Mouse (Mus musculus) kidney, postnatal 0 days (tissue): ENCODE measurements at regions not wholly inside any gene's neighbourhood (a gene's known extent, or its start where the extent isn't known, plus 50 kb on each side); places are given as distances from the start of the nearest gene placed in this dataset.

Experiments
- ATAC-seq: fragments of 200-750 bp; cut with Nextera tagmentation; replicated peaks from 2 replicates; pipeline ENCODE4 v1.8.0; 2017; ENCODE audit warnings: low read depth, moderate number of reproducible peaks, moderate TSS enrichment, moderate library complexity; ENCODE audit not compliant: low FRiP score
- DNase-seq: peaks from one replicate; pipeline ENCODE4 v3.0.0-alpha.2; 2016; ENCODE audit warnings: low spot score
- H3K27ac ChIP-seq: fragments of 300-500 bp; sonication (generic); 2 replicates; pipeline ENCODE4 v1.5.1; 2014; ENCODE audit warnings: mild to moderate bottlenecking
- H3K27me3 ChIP-seq: fragments of 300-500 bp; sonication (generic); 2 replicates; pipeline ENCODE4 v1.6.1; 2014; ENCODE audit warnings: low read length, mixed read lengths; ENCODE audit not compliant: insufficient read depth
- H3K36me3 ChIP-seq: fragments of 300-500 bp; sonication (generic); 2 replicates; pipeline ENCODE4 v1.6.1; 2014; ENCODE audit warnings: low read length, mixed read lengths; ENCODE audit not compliant: insufficient read depth
- H3K4me1 ChIP-seq: fragments of 300-500 bp; sonication (generic); replicated peaks from 2 replicates; pipeline ENCODE4 v1.6.1; 2014; ENCODE audit warnings: antibody characterized with exemption, low read length, mixed read lengths; ENCODE audit not compliant: insufficient read depth
- H3K4me2 ChIP-seq: fragments of 300-500 bp; sonication (generic); 2 replicates; pipeline ENCODE4 v1.6.1; 2014; ENCODE audit warnings: mild to moderate bottlenecking, low read length, moderate library complexity, mixed read lengths
- H3K4me3 ChIP-seq: fragments of 300-500 bp; sonication (generic); replicated peaks from 2 replicates; pipeline ENCODE4 v1.5.1; 2014; ENCODE audit warnings: low read depth, low read length
- H3K9ac ChIP-seq: fragments of 300-500 bp; sonication (generic); 2 replicates; pipeline ENCODE4 v1.6.1; 2014; ENCODE audit warnings: low read depth, low read length
- H3K9me3 ChIP-seq: fragments of 300-500 bp; sonication (generic); replicated peaks from 2 replicates; pipeline ENCODE4 v1.6.1; 2016; ENCODE audit warnings: low read length, inconsistent platforms, mixed read lengths
- CTCF ChIP-seq: IDR thresholded peaks from 2 replicates; pipeline ENCODE4 v1.5.1; 2016; ENCODE audit warnings: antibody characterized with exemption, low read depth, mild to moderate bottlenecking, moderate library complexity
- WGBS: fragments of 180-500 bp; shearing (Covaris S2); extraction: QIAGEN DNeasy Blood & Tissue Kit; methylation state at CpG from one replicate; pipeline ENCODE4 v1.1.7; 2014; 5-methylcytosine and 5-hydroxymethylcytosine counted together

- peaks cover 6% of the 10 kb centered on the region for H3K27me3 ChIP-seq
- no peak for TF ChIP-seq CTCF
- ATAC-seq (no peak), DNase-seq (peak; percentile 13)
- 0 out of 2 replicates have a peak overlapping the region, but pooled peaks have one; percentile 1 for H3K4me2 ChIP-seq
- H3K4me3 ChIP-seq, result no peak overlapping the region
- no peak overlapping the region for H3K9ac ChIP-seq
- H3K27ac ChIP-seq, result no peak overlapping the region
- H3K4me1 ChIP-seq, result no peaks in the 10 kb centered on the region
- no peaks in the 10 kb centered on the region for H3K36me3 ChIP-seq
- WGBS, result 5% methylated on average over 33 of the region's 33 CpGs
- H3K9me3 ChIP-seq, result no peaks in the 10 kb centered on the region
Observed at GRCm38 (mm10) chr12:104637046-104638032, 114.4 kb downstream of the Dicer1 start.

DNA sequence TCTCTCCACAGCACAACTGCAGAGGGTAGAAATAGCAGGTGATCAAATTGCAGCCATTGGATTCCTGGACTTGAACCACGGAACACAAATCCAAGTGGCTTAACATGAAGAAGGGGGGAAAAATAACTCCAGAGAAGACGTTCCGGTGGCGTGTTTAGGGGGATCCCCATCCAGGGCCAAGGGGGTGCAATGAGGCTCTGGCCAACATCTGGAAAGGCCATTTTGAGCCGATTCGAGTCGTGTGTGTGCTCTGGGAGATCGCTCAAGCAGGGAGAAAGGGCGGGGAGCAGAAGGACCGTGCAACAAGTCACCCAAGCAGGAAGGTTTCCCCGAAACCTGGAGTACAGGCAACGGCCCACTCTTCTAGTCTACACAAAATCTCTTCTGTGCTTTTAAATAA, 115.3 kb downstream of the Dicer1 start:
- no peaks in the 10 kb centered on the region for H3K4me1 ChIP-seq
- H3K27me3 ChIP-seq, result peaks cover 6% of the 10 kb centered on the region
- H3K4me2 ChIP-seq, result peak overlapping the region; percentile 18; the same call in 1 of the 2 replicates
- ATAC-seq (no peak), DNase-seq (peak; percentile 28)
- H3K4me3 ChIP-seq, result no peak overlapping the region
- no peaks in the 10 kb centered on the region for H3K36me3 ChIP-seq
- 19% methylated on average over 12 of the region's 12 CpGs for WGBS
- no peak overlapping the region for H3K27ac ChIP-seq
- no peaks in the 10 kb centered on the region for H3K9me3 ChIP-seq
- H3K9ac ChIP-seq, result no peak overlapping the region
- no peak for TF ChIP-seq CTCF

GRCm38 (mm10) chr12:104634818-104635217, 116.9 kb downstream of the Dicer1 start:
- peaks cover 6% of the 10 kb centered on the region for H3K27me3 ChIP-seq
- 54% methylated on average over 10 of the region's 10 CpGs for WGBS
- H3K9ac ChIP-seq, result no peak overlapping the region
- no peaks in the 10 kb centered on the region for H3K9me3 ChIP-seq
- no peak for ATAC-seq
- H3K4me3 ChIP-seq, result no peak overlapping the region
- no peak overlapping the region for H3K27ac ChIP-seq
- DNase-seq, result no peak
- TF ChIP-seq CTCF, result no peak
- no peaks in the 10 kb centered on the region for H3K36me3 ChIP-seq
- H3K4me1 ChIP-seq, result no peaks in the 10 kb centered on the region
- no peak overlapping the region for H3K4me2 ChIP-seq

GRCm38 (mm10) chr12:104630590-104630989, 121.2 kb downstream of the Dicer1 start:
- no peak overlapping the region for H3K9ac ChIP-seq
- H3K4me1 ChIP-seq, result no peaks in the 10 kb centered on the region
- H3K36me3 ChIP-seq, result no peaks in the 10 kb centered on the region
- no peak for DNase-seq
- no peak for TF ChIP-seq CTCF
- H3K27ac ChIP-seq, result no peak overlapping the region
- no peaks in the 10 kb centered on the region for H3K9me3 ChIP-seq
- no peak overlapping the region for H3K4me3 ChIP-seq
- no peaks in the 10 kb centered on the region for H3K27me3 ChIP-seq
- WGBS, result 87% methylated on average over 3 of the region's 3 CpGs
- H3K4me2 ChIP-seq, result no peak overlapping the region
- no peak for ATAC-seq

DNA sequence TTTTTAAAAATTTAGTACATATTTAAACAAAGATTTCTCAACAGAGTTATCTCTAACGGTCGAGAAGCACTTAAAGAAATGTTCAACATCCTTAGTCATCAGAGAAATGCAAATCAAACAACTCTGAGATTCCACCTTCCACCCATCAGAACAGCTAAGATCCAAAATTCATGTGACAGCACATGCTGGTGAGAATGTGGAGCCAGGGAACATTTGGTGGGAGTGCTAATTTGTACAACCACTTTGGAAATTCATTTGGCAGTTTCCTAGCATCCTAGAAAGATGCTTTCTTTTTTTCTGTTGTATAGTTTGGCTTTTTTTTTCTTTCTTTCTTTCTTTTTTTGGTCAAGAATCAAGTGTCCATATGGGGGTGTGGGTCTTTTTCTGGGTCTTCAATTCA, 122.3 kb downstream of the Dicer1 start:
- TF ChIP-seq CTCF, result no peak
- H3K4me3 ChIP-seq, result no peak overlapping the region
- ATAC-seq (no peak), DNase-seq (no peak)
- H3K27ac ChIP-seq, result no peak overlapping the region
- no peaks in the 10 kb centered on the region for H3K36me3 ChIP-seq
- no peak overlapping the region for H3K9ac ChIP-seq
- no peak overlapping the region for H3K4me2 ChIP-seq
- no peaks in the 10 kb centered on the region for H3K4me1 ChIP-seq
- 92% methylated on average over 2 of the region's 2 CpGs for WGBS
- H3K27me3 ChIP-seq, result no peaks in the 10 kb centered on the region
- H3K9me3 ChIP-seq, result no peaks in the 10 kb centered on the region

DNA sequence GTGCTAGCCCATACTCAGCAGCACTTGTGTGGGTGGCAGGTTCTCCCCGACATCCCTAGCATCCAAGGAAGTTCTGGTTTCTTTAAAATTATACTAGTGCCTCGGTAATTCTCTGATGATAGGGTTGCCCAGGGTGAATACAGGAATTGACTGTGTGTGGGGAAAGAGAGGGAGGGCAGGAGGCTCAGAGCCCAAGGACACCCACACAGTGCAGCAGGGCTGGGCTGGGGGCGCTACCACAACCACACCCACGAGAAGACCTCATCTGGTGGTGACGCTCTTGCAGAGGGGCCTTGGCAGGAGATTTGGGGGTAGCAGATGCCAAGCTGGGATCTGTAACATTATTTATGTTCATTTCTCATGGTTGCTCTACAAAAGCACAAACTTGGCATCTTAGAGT, 125.7 kb downstream of the Dicer1 start:
- H3K4me2 ChIP-seq, result no peak overlapping the region
- no peaks in the 10 kb centered on the region for H3K27me3 ChIP-seq
- 90% methylated on average over 5 of the region's 5 CpGs for WGBS
- H3K4me1 ChIP-seq, result no peaks in the 10 kb centered on the region
- H3K4me3 ChIP-seq, result no peak overlapping the region
- no peak overlapping the region for H3K27ac ChIP-seq
- ATAC-seq (no peak), DNase-seq (no peak)
- H3K36me3 ChIP-seq, result no peaks in the 10 kb centered on the region
- no peak for TF ChIP-seq CTCF
- H3K9me3 ChIP-seq, result no peaks in the 10 kb centered on the region
- H3K9ac ChIP-seq, result no peak overlapping the region
